Mouse (Mus musculus) neural tube, embryonic 12.5 days (tissue): ENCODE results near the gene Cdk17. TPM values are rescaled to one million over a fixed set of nuclear protein-coding genes. Genes with fewer than 3 reads are reported as not detected.
A peak's percentile ranks its signal among the peaks of the same experiment; 100 is the strongest.
"Not testable (repeated sequence)": the region's sequence is repeated elsewhere in the genome, so short reads cannot be mapped to it uniquely, and the experiment has no call there.

Source experiments
- ATAC-seq: fragments of 200-750 bp; cut with Nextera tagmentation; 2 replicates; pipeline ENCODE4 v1.8.0; 2017; ENCODE audit warnings: low read depth, mild to moderate bottlenecking, moderate TSS enrichment, moderate library complexity; ENCODE audit not compliant: low FRiP score
- H3K27ac ChIP-seq: fragments of 300-500 bp; sonication (generic); 2 replicates; pipeline ENCODE4 v1.5.1; 2016
- H3K27me3 ChIP-seq: fragments of 300-500 bp; sonication (generic); replicated peaks from 2 replicates; pipeline ENCODE4 v1.6.1; 2016; ENCODE audit warnings: mild to moderate bottlenecking
- H3K36me3 ChIP-seq: fragments of 300-500 bp; sonication (generic); 2 replicates; pipeline ENCODE4 v1.6.1; 2016; ENCODE audit warnings: mild to moderate bottlenecking
- H3K4me1 ChIP-seq: fragments of 300-500 bp; sonication (generic); 2 replicates; pipeline ENCODE4 v1.6.1; 2016
- H3K4me2 ChIP-seq: fragments of 300-500 bp; sonication (generic); replicated peaks from 2 replicates; pipeline ENCODE4 v1.6.1; 2016; ENCODE audit warnings: mild to moderate bottlenecking
- H3K4me3 ChIP-seq: fragments of 300-500 bp; sonication (generic); 2 replicates; pipeline ENCODE4 v1.5.1; 2016
- H3K9ac ChIP-seq: fragments of 300-500 bp; sonication (generic); 2 replicates; pipeline ENCODE4 v1.6.1; 2016; ENCODE audit warnings: mild to moderate bottlenecking
- H3K9me3 ChIP-seq: fragments of 300-500 bp; sonication (generic); 2 replicates; pipeline ENCODE4 v1.6.1; 2016; ENCODE audit warnings: mild to moderate bottlenecking
- WGBS: fragments of 180-500 bp; shearing (Covaris S2); methylation state at CpG from one replicate; pipeline ENCODE4 v1.1.7; 2016; 5-methylcytosine and 5-hydroxymethylcytosine counted together
- polyA plus RNA-seq: library from polyadenylated mRNA; unstranded; fragments of >200 nt; fragmentation: Nextera tagmentation; extraction: Ambion mirVana; gene quantifications from 2 replicates; pipeline ENCODE4 v1.2.1, GENCODE M21; 2016

The Cdk17 gene
- polyA plus RNA-seq, 1 experiment from 2014 or later: 54.1 TPM

DNA sequence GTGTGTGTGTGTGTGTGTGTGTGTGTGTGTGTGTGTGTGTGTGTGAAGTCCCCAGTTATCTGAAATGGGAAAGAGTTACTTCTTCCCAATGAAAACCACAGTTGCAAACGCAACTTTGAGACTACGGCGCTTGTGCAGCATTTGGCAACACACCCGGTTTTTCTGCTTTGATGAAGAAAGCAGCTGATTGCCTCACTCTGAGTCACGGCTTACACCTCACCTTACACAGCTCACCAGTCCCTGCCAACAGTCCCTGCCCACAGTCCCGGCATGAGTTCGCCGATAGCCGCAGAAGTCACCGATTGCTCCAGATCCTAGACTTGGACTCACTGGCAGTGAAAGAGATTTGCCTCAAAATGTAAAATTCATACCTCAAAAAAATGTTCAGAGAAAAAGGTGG lies 15.6 kb upstream of the Cdk17 start:
- Histone ChIP-seq H3K27ac (no peak overlapping the region), H3K9me3 (no peaks in the 10 kb centered on the region), H3K4me3 (no peak overlapping the region), H3K9ac (no peak overlapping the region), H3K27me3 (no peaks in the 10 kb centered on the region), H3K4me1 (no peaks in the 10 kb centered on the region), H3K4me2 (no peak overlapping the region), H3K36me3 (no peaks in the 10 kb centered on the region)
- no peak for ATAC-seq
- WGBS: 90% methylated on average over 10 of the region's 10 CpGs

DNA sequence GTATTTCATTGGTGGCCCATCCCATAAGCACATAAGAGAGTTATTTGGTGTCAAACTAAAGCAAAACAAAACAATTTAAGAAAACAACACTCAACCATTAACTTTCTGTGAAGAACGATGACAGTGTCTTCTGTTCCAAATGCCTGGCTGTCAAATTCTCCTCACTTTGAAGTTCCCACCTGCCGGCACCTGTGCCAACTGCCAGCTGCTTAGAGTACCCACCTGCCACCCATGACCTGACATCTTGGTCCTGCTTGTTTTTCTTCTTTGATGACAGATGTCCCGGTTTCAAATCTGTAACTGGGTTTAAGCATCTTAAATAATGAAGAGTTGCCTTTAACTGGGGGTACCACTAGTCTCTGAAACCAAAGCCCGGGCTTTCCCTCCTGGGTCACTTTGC lies 14.1 kb upstream of the Cdk17 start:
- H3K4me1 ChIP-seq: no peaks in the 10 kb centered on the region
- WGBS: 91% methylated on average over 4 of the region's 4 CpGs
- no peak for ATAC-seq
- no peaks in the 10 kb centered on the region for H3K36me3 ChIP-seq
- H3K4me2 ChIP-seq: no peak overlapping the region
- H3K9ac ChIP-seq: no peak overlapping the region
- no peaks in the 10 kb centered on the region for H3K9me3 ChIP-seq
- H3K4me3 ChIP-seq: no peak overlapping the region
- H3K27me3 ChIP-seq: no peaks in the 10 kb centered on the region
- no peak overlapping the region for H3K27ac ChIP-seq

- no peak for ATAC-seq
- no peaks in the 10 kb centered on the region for H3K27me3 ChIP-seq
- 93% methylated on average over 6 of the region's 6 CpGs for WGBS
- no peak overlapping the region for H3K9ac ChIP-seq
- H3K4me3 ChIP-seq: no peak overlapping the region
- no peaks in the 10 kb centered on the region for H3K9me3 ChIP-seq
- H3K4me1 ChIP-seq: no peaks in the 10 kb centered on the region
- H3K4me2 ChIP-seq: no peak overlapping the region
- no peak overlapping the region for H3K27ac ChIP-seq
- no peaks in the 10 kb centered on the region for H3K36me3 ChIP-seq
Measured at GRCm38 (mm10) chr10:93147691-93148090, 13.0 kb upstream of the Cdk17 start.

- H3K4me3 ChIP-seq: no peak overlapping the region
- H3K27ac ChIP-seq: no peak overlapping the region
- no peak overlapping the region for H3K9ac ChIP-seq
- no peaks in the 10 kb centered on the region for H3K9me3 ChIP-seq
- no peaks in the 10 kb centered on the region for H3K4me1 ChIP-seq
- H3K4me2 ChIP-seq: no peak overlapping the region
- WGBS: 43% methylated on average over 1 of the region's 2 CpGs
- H3K36me3 ChIP-seq: no peaks in the 10 kb centered on the region
- no peaks in the 10 kb centered on the region for H3K27me3 ChIP-seq
- no peak for ATAC-seq
Measured at GRCm38 (mm10) chr10:93149597-93149996, 11.1 kb upstream of the Cdk17 start.

DNA sequence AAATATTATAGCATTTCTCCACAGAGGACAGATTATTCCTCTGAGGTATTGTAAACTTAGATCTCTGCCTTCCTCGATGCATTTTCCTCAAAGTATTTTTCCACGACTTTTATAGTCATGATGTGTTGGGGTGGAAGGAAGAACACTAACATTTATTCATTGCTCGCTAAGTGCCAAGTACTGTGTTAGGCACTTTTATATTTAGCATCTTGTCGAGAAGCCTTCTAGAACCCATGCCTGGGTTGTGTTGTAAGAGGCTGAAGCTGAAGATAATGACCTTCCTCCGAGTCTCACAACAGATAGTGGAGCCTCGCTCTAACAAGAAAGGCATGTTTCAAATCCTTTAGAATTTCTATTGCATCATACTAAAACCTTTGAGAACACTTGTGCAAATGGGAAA lies 8.9 kb upstream of the Cdk17 start:
- WGBS: 83% methylated on average over 6 of the region's 6 CpGs
- H3K4me1 ChIP-seq: no peaks in the 10 kb centered on the region
- no peak overlapping the region for H3K27ac ChIP-seq
- H3K36me3 ChIP-seq: no peaks in the 10 kb centered on the region
- no peak overlapping the region for H3K4me3 ChIP-seq
- no peaks in the 10 kb centered on the region for H3K9me3 ChIP-seq
- no peaks in the 10 kb centered on the region for H3K27me3 ChIP-seq
- H3K4me2 ChIP-seq: no peak overlapping the region
- no peak overlapping the region for H3K9ac ChIP-seq
- ATAC-seq: no peak

GRCm38 (mm10) chr10:93152698-93153097 lies 8.0 kb upstream of the Cdk17 start:
- 90% methylated on average over 5 of the region's 5 CpGs for WGBS
- Histone ChIP-seq H3K4me2 (no peak overlapping the region), H3K27me3 (no peaks in the 10 kb centered on the region), H3K4me3 (no peak overlapping the region), H3K9ac (no peak overlapping the region), H3K36me3 (no peaks in the 10 kb centered on the region), H3K9me3 (no peaks in the 10 kb centered on the region), H3K27ac (no peak overlapping the region), H3K4me1 (no peaks in the 10 kb centered on the region)
- ATAC-seq: no peak

DNA sequence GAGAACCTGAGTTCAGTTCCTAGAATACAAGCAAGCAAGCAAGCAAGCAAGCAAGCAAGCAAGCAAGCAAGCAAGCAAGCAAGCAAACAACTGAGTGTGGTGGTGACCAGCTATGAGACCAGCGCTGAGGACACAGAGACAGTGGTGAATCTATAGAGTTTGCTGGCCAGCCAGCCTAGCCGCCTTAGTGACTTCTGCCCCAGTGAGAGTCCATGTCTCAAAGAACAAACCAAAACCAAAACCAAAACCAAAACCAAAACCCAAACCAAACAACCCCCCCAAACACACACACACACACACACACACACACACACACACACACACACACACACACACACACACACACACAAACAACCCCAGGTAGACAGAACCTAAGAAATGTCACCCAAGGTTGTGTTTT lies 7.3 kb upstream of the Cdk17 start:
- not testable (repeated sequence) for H3K4me1 ChIP-seq

GRCm38 (mm10) chr10:93159651-93160496 lies 801 bp upstream of the Cdk17 start:
- H3K27me3 ChIP-seq: no peaks in the 10 kb centered on the region
- H3K9me3 ChIP-seq: no peaks in the 10 kb centered on the region
- no peaks in the 10 kb centered on the region for H3K36me3 ChIP-seq
- no peak overlapping the region for H3K9ac ChIP-seq
- WGBS: 28% methylated on average over 17 of the region's 17 CpGs
- no peak overlapping the region for H3K27ac ChIP-seq
- H3K4me1 ChIP-seq: peaks cover 9% of the 10 kb centered on the region; the same call in 1 of the 2 replicates
- ATAC-seq: peak; percentile 67
- H3K4me3 ChIP-seq: peak overlapping the region; percentile 97
- peak overlapping the region; percentile 66 for H3K4me2 ChIP-seq

More for the DNA sequence above, 7.3 kb upstream of the Cdk17 start:
- H3K27me3 ChIP-seq, H3K36me3 ChIP-seq, H3K27ac ChIP-seq, H3K4me2 ChIP-seq, H3K4me3 ChIP-seq, ATAC-seq, H3K9ac ChIP-seq, H3K9me3 ChIP-seq: not testable (repeated sequence)
- WGBS: 93% methylated on average over 2 of the region's 2 CpGs

DNA sequence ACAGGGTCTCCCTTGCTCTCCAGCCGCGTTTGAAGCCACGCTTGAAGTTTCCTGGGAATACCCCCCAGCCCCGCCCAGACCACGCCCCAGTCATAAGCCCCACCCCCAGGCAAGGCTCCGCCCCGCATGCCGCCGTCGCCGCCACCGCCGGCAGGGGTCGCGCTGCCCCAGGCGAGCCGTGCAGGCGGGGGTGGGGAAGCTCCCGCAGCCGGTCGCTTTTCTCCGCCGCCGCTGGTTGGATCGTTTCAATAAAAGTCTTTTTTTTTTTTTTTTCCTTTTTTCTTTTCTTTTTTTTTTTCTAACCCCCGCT lies 223 bp upstream of the Cdk17 start:
- WGBS: under 1% methylated on average over 26 of the region's 26 CpGs
- H3K4me3 ChIP-seq: peak overlapping the region; percentile 97
- H3K27me3 ChIP-seq: no peaks in the 10 kb centered on the region
- peak overlapping the region; percentile 99 for H3K27ac ChIP-seq
- H3K9me3 ChIP-seq: no peaks in the 10 kb centered on the region
- peak overlapping the region; percentile 66 for H3K4me2 ChIP-seq
- H3K4me1 ChIP-seq: peaks cover 15% of the 10 kb centered on the region
- peak; percentile 87 for ATAC-seq
- H3K9ac ChIP-seq: peak overlapping the region; percentile 97
- no peaks in the 10 kb centered on the region for H3K36me3 ChIP-seq

DNA sequence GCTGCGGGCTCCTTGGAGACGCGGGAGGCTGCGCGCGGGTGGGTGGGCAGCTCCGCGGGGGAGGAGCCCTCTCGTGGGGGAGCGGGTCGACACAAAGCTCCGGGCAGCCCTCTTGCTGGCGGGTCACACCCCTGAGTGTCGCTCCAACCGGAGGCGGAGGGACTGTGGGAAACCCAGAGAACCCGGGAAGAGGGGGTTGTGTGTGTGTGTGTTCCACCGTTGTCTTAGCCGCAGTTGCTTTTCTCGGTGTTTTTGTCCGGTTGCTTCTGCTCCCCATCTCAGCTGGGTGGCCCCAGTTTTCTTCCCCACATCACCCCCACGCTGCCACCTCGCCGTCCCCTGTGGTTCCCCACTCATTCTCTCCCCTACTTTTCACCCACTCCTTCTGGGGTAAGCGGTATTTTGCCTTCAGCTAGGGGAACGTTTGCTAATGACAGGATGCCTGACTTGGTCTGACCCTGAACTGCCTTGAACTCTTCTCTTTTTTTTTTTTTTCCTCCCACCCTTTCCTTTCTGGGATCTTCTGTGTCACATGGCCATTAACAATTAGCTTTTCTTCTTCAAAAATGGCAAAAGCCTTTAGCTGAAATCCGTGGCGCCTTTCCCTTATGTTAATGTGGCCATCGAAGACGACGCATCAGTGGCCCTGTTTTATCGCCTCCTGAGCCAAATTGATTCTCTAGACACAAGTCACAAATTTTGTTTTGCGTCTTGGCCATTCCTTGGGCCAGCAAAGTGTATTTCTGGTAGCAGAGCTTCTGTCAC lies 1.0 kb downstream of the Cdk17 start:
- Histone ChIP-seq H3K9ac (peak overlapping the region; percentile 97), H3K36me3 (no peaks in the 10 kb centered on the region), H3K27ac (peak overlapping the region; percentile 99), H3K4me1 (peaks cover 27% of the 10 kb centered on the region), H3K9me3 (no peaks in the 10 kb centered on the region), H3K4me2 (peak overlapping the region; percentile 66), H3K27me3 (no peaks in the 10 kb centered on the region), H3K4me3 (peak overlapping the region; percentile 97)
- ATAC-seq: peak; percentile 42
- under 1% methylated on average over 32 of the region's 33 CpGs for WGBS

DNA sequence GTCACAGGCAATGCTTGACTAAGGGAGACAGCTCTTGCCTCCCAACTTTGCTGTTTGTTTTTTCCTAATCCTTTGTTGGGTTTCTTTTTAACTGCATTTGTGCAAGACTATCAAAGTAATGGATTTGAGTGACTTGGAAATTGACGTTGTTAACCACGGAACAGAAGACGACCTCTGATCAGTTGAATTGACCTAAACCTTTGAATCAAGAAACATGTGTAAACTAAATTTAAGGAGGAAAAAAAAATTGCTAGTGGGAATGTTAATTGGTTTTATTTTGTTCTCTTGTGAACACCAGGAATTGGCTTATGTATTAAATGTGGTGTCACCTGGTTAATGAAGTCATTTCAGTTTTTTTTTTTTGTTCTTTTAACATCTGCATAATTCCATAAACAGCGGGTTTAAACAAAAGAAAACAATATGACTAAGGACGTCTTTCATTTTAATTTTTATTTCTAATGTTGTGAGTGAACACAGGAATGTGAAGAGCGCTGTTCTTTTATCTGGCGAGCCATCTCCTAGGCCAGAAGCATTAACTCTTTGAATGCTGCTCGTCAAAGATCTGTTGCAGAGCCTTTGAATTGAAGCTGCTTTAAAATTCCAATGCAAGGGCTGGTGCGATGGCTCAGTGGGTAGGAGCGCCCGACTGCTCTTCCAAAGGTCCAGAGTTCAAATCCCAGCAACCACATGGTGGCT lies 1.7 kb downstream of the Cdk17 start:
- H3K27ac ChIP-seq: peak overlapping the region; percentile 99; the same call in 1 of the 2 replicates
- no peaks in the 10 kb centered on the region for H3K27me3 ChIP-seq
- 14% methylated on average over 11 of the region's 11 CpGs for WGBS
- no peaks in the 10 kb centered on the region for H3K36me3 ChIP-seq
- peak overlapping the region; percentile 97 for H3K9ac ChIP-seq
- peak overlapping the region; percentile 97 for H3K4me3 ChIP-seq
- H3K9me3 ChIP-seq: no peaks in the 10 kb centered on the region
- H3K4me2 ChIP-seq: peak overlapping the region; percentile 66
- H3K4me1 ChIP-seq: peaks cover 27% of the 10 kb centered on the region
- no peak for ATAC-seq

DNA sequence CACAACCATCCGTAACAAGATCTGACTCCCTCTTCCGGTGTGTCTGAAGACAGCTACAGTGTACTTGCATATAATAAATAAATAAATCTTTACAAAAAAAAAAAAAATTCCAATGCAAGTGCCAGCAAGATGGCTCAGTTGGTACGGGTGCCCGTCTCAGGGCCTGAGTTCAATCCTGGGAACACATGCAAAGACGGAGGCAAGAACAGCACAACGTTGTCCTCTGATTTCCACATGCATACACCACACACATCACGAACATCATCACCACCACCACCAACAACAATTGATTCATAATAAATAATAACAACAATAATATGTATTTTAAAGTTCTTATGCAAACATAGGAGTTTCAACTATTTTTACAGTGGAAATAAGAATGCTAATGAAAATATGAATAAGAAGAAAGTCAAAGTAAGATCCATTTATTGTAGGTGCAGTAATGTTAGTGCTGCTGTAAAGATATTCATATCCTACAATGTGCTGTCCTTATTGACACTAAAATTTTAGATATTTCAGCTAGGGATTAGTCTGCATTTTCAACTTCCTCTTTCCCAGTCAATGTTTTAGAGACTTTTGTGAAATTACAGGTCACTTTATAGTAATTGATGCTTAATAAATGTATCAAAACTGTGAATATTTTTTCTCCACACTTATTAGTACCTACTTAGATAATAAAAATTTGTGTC lies 2.4 kb downstream of the Cdk17 start:
- H3K9me3 ChIP-seq: no peaks in the 10 kb centered on the region
- no peak overlapping the region for H3K27ac ChIP-seq
- WGBS: 73% methylated on average over 7 of the region's 7 CpGs
- H3K4me3 ChIP-seq: no peak overlapping the region
- H3K9ac ChIP-seq: no peak overlapping the region
- H3K27me3 ChIP-seq: no peaks in the 10 kb centered on the region
- peaks cover 29% of the 10 kb centered on the region for H3K4me1 ChIP-seq
- peak overlapping the region; percentile 66 for H3K4me2 ChIP-seq
- no peak for ATAC-seq
- H3K36me3 ChIP-seq: no peaks in the 10 kb centered on the region
